Mouse (Mus musculus) limb, embryonic 15.5 days (tissue): Measurements from ENCODE around the gene Paxx. TPM values are rescaled to one million over a fixed set of nuclear protein-coding genes. Genes with fewer than 3 reads are reported as not detected.

Experiments
- ATAC-seq: fragments of 200-750 bp; cut with Nextera tagmentation; 2 replicates; pipeline ENCODE4 v1.8.0; 2017; ENCODE audit warnings: low read depth, moderate TSS enrichment; ENCODE audit not compliant: insufficient number of reproducible peaks, low FRiP score, low TSS enrichment
- H3K27ac ChIP-seq: fragments of 300-500 bp; sonication (generic); 2 replicates; pipeline ENCODE4 v1.5.1; 2015; ENCODE audit warnings: moderate library complexity, mild to moderate bottlenecking, inconsistent platforms
- H3K27me3 ChIP-seq: fragments of 300-500 bp; sonication (generic); 2 replicates; pipeline ENCODE4 v1.6.1; 2015; ENCODE audit warnings: inconsistent platforms
- H3K36me3 ChIP-seq: fragments of 300-500 bp; sonication (generic); 2 replicates; pipeline ENCODE4 v1.6.1; 2015; ENCODE audit warnings: inconsistent platforms
- H3K4me1 ChIP-seq: fragments of 300-500 bp; sonication (generic); 2 replicates; pipeline ENCODE4 v1.6.1; 2015; ENCODE audit warnings: inconsistent platforms
- H3K4me2 ChIP-seq: fragments of 300-500 bp; sonication (generic); 2 replicates; pipeline ENCODE4 v1.6.1; 2015; ENCODE audit warnings: mild to moderate bottlenecking, inconsistent platforms
- H3K4me3 ChIP-seq: fragments of 300-500 bp; sonication (generic); 2 replicates; pipeline ENCODE4 v1.5.1; 2015; ENCODE audit warnings: mild to moderate bottlenecking, inconsistent platforms
- H3K9ac ChIP-seq: fragments of 300-500 bp; sonication (generic); 2 replicates; pipeline ENCODE4 v1.6.1; 2015; ENCODE audit warnings: inconsistent platforms
- H3K9me3 ChIP-seq: fragments of 300-500 bp; sonication (generic); 2 replicates; pipeline ENCODE4 v1.6.1; 2016; ENCODE audit warnings: inconsistent platforms
- WGBS: fragments of 180-500 bp; shearing (Covaris S2); methylation state at CpG from one replicate; pipeline ENCODE4 v1.1.7; 2015; 5-methylcytosine and 5-hydroxymethylcytosine counted together
- polyA plus RNA-seq: library from polyadenylated mRNA; unstranded; fragments of >200 nt; fragmentation: Nextera tagmentation; extraction: Ambion mirVana; gene quantifications from 2 replicates; pipeline ENCODE4 v1.2.1, GENCODE M21; 2015

Gene Paxx
- polyA plus RNA-seq, 1 experiment from 2014 or later: 49.9 TPM

GRCm38 (mm10) chr2:25498622-25499478, 38.0 kb upstream of the Paxx start:
- Histone ChIP-seq H3K27ac (no peak overlapping the region), H3K9me3 (no peaks in the 10 kb centered on the region), H3K4me1 (peaks cover 19% of the 10 kb centered on the region), H3K36me3 (peaks cover 16% of the 10 kb centered on the region), H3K9ac (no peak overlapping the region), H3K27me3 (no peaks in the 10 kb centered on the region), H3K4me2 (no peak overlapping the region), H3K4me3 (no peak overlapping the region)
- ATAC-seq: no peak
- 68% methylated on average over 15 of the region's 15 CpGs for WGBS

GRCm38 (mm10) chr2:25497846-25498575, 37.1 kb upstream of the Paxx start:
- Histone ChIP-seq H3K9me3 (no peaks in the 10 kb centered on the region), H3K4me2 (no peak overlapping the region), H3K4me3 (no peak overlapping the region), H3K27me3 (no peaks in the 10 kb centered on the region), H3K9ac (no peak overlapping the region), H3K4me1 (peaks cover 19% of the 10 kb centered on the region), H3K36me3 (peaks cover 7% of the 10 kb centered on the region), H3K27ac (no peak overlapping the region)
- 43% methylated on average over 6 of the region's 6 CpGs for WGBS
- no peak for ATAC-seq

GRCm38 (mm10) chr2:25496462-25496861, 35.6 kb upstream of the Paxx start:
- Histone ChIP-seq H3K36me3 (no peaks in the 10 kb centered on the region), H3K4me3 (no peak overlapping the region), H3K4me1 (peaks cover 8% of the 10 kb centered on the region), H3K27me3 (no peaks in the 10 kb centered on the region), H3K9ac (no peak overlapping the region), H3K4me2 (no peak overlapping the region), H3K9me3 (no peaks in the 10 kb centered on the region), H3K27ac (no peak overlapping the region)
- WGBS: 47% methylated on average over 4 of the region's 4 CpGs
- ATAC-seq: no peak

DNA sequence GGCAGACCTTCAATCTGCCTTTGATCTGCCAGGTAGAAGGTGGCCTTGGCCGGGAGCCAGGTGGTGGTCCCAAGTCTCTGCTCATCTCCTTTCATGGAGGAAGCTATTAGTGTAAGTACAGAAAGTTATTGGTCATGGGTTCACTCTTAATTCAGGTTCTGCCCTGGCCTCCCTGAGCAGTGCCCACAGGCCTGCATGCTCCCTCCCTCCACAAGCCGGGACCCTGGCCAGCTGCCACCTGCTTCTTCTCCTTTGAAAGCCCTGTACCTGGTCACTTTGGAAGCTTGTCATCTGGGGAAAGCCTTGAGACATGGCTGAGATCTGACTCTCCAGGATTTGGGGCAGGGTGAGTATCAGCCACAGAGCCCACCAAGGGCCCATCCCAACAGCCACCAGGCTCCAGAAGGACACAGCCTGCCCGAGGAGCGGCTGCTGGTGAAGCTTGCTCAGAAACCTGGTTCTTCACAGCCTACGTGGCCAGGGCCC, 32.6 kb upstream of the Paxx start, which contains the start of gene Lcn12:
TSS of gene Lcn12 (minus strand) at position 436 of the 486 bp plus-strand sequence.
- 86% methylated on average over 5 of the region's 5 CpGs for WGBS

DNA sequence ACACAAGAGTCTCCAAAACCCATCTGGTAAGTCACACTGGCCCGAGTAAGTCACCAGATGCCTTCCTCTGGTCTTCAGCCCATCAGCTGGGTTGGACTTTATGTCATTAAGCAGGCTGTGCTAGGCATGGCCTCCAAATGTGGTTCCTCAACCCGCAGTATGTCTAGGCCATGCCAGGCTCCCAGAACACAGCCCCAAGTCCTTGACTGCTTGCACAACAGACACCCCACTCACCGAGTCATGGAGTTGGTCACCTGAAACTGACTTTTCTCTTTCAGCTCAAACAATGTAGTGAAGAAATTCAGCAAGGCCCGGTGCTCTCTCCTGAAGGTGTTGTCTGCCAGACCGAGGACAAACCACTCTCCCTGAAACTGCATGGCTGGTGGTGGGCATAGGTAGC, 32.1 kb upstream of the Paxx start:
- Histone ChIP-seq H3K9me3 (no peaks in the 10 kb centered on the region), H3K9ac (no peak overlapping the region), H3K4me2 (no peak overlapping the region), H3K36me3 (no peaks in the 10 kb centered on the region), H3K4me1 (no peaks in the 10 kb centered on the region), H3K4me3 (no peak overlapping the region), H3K27ac (no peak overlapping the region), H3K27me3 (0 out of 2 replicates have a peak, but pooled peaks cover 2% of the 10 kb centered on the region)
- no peak for ATAC-seq
- WGBS: 81% methylated on average over 5 of the region's 5 CpGs

More for the DNA sequence above, 32.6 kb upstream of the Paxx start, which contains the start of gene Lcn12:
- Histone ChIP-seq H3K4me1 (no peaks in the 10 kb centered on the region), H3K9ac (no peak within 1 kb of the TSS), H3K27me3 (no peaks in the 10 kb centered on the region), H3K9me3 (no peaks in the 10 kb centered on the region), H3K4me3 (no peak within 1 kb of the TSS), H3K27ac (no peak within 1 kb of the TSS), H3K4me2 (no peak within 1 kb of the TSS), H3K36me3 (no peaks in the 10 kb centered on the region)
- ATAC-seq: no peak

DNA sequence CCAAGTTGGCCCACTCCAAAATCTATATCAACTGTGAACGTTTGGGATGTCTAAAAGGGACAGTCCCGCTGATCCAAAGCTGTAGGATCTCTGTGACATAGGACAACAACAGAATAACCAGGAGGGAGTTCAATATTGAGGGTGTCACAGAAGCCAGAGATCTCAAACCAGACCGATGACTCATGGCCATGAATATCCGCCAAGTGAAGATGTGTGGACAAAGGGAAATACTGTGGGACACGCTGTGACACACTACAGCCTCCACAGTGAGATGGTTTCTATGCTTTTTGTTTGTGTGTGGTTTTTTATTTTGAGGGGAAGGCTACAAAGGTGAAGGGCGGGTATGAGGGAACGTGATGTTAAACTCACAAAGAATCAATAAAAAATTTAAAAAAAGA, 27.8 kb upstream of the Paxx start:
- WGBS: 80% methylated on average over 7 of the region's 7 CpGs
- no peak overlapping the region for H3K9ac ChIP-seq
- no peak overlapping the region for H3K4me3 ChIP-seq
- H3K27me3 ChIP-seq: 0 out of 2 replicates have a peak, but pooled peaks cover 3% of the 10 kb centered on the region
- H3K27ac ChIP-seq: no peak overlapping the region
- no peak for ATAC-seq
- H3K9me3 ChIP-seq: no peaks in the 10 kb centered on the region
- H3K36me3 ChIP-seq: no peaks in the 10 kb centered on the region
- H3K4me2 ChIP-seq: no peak overlapping the region
- no peaks in the 10 kb centered on the region for H3K4me1 ChIP-seq

DNA sequence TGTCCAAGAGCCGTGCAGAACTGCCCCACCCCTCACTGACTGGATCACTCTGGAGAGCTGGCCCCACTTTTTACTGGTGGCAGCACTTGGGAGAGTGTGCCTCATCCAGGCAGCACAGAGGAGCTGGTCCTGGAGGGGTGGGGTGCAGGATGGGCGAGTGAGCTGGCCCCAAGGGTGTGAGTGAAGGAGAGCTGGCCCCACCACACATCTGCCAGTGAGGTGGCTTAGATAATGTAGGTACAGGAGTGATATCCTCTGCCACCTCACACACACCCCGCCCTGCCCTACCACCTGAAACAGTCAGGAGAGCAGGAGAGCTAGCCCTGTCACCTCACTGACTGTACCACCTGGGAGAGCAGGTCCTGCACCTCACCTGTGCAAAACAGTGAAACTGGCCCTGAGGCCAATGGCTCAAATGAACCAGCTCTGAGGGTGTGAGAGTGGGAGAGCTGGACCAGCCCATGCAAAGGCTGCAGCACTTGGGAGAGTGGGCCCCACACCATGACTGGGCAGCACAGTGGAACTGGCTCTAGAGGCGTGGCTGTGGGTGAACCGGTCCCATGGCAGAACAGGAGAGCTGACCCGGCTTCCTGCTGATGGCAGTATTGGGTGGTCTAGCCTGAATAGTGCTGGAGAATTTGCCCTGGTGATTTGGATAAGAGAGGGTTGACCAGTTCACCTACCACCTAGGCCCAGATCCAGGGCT, 27.2 kb upstream of the Paxx start:
- Histone ChIP-seq H3K4me3 (no peak overlapping the region), H3K9me3 (no peaks in the 10 kb centered on the region), H3K9ac (no peak overlapping the region), H3K27me3 (0 out of 2 replicates have a peak, but pooled peaks cover 3% of the 10 kb centered on the region), H3K4me1 (no peaks in the 10 kb centered on the region), H3K27ac (no peak overlapping the region), H3K36me3 (no peaks in the 10 kb centered on the region), H3K4me2 (no peak overlapping the region)
- no peak for ATAC-seq
- WGBS: 75% methylated on average over 6 of the region's 6 CpGs

- no peak for ATAC-seq
- no peak overlapping the region for H3K27ac ChIP-seq
- no peak overlapping the region for H3K4me2 ChIP-seq
- H3K27me3 ChIP-seq: 0 out of 2 replicates have a peak, but pooled peaks cover 3% of the 10 kb centered on the region
- no peaks in the 10 kb centered on the region for H3K4me1 ChIP-seq
- H3K36me3 ChIP-seq: no peaks in the 10 kb centered on the region
- H3K9me3 ChIP-seq: no peaks in the 10 kb centered on the region
- H3K4me3 ChIP-seq: no peak overlapping the region
- WGBS: 61% methylated on average over 11 of the region's 11 CpGs
- no peak overlapping the region for H3K9ac ChIP-seq
These were observed 24.2 kb upstream of the Paxx start for GRCm38 (mm10) chr2:25484901-25485647.

DNA sequence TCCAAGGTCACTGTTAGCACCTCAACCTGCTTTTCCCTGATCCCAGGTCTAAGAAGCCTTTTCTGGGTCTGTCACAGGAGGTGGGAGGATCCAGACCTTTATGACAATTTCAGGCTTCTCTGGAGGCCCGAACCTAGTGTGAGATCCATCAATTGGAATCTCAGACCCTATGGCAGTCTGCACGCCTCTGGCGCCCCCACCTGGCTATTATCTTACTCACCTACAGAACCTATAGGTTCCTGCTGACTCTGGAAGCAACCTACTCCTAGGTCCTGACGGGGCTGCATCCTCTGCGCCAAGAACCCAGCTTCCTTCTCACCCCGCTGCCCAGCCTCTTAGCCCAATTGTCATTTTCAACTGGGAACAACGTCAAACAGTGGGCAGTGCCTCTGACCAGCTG, 22.1 kb upstream of the Paxx start:
- Histone ChIP-seq H3K9me3 (no peaks in the 10 kb centered on the region), H3K4me3 (no peak overlapping the region), H3K9ac (no peak overlapping the region), H3K27me3 (0 out of 2 replicates have a peak, but pooled peaks cover under 1% of the 10 kb centered on the region), H3K36me3 (no peaks in the 10 kb centered on the region), H3K27ac (no peak overlapping the region), H3K4me2 (no peak overlapping the region), H3K4me1 (no peaks in the 10 kb centered on the region)
- 23% methylated on average over 7 of the region's 7 CpGs for WGBS
- ATAC-seq: no peak

GRCm38 (mm10) chr2:25480541-25480940, 19.6 kb upstream of the Paxx start:
- Histone ChIP-seq H3K4me1 (no peaks in the 10 kb centered on the region), H3K9me3 (no peaks in the 10 kb centered on the region), H3K4me2 (no peak overlapping the region), H3K9ac (no peak overlapping the region), H3K27me3 (no peaks in the 10 kb centered on the region), H3K27ac (peak overlapping the region; percentile 48; the same call in 1 of the 2 replicates), H3K36me3 (no peaks in the 10 kb centered on the region), H3K4me3 (no peak overlapping the region)
- no peak for ATAC-seq
- WGBS: 85% methylated on average over 1 of the region's 1 CpGs
